Mouse (Mus musculus) leukemia stem cell, adult 10-12 weeks (primary cell): ENCODE results near the gene Hectd1. TPM values are rescaled to one million over a fixed set of nuclear protein-coding genes. Genes with fewer than 3 reads are reported as not detected.

Experiments
- polyA plus RNA-seq: library from polyadenylated mRNA; stranded (reverse); fragments of >175 nt; gene quantifications from 2 replicates; pipeline ENCODE4 v1.2.3, GENCODE M21; 2012; ENCODE audit warnings: low replicate concordance

Gene Hectd1
- polyA plus RNA-seq, result 5.8 and 11.6 TPM in 2 replicates

DNA sequence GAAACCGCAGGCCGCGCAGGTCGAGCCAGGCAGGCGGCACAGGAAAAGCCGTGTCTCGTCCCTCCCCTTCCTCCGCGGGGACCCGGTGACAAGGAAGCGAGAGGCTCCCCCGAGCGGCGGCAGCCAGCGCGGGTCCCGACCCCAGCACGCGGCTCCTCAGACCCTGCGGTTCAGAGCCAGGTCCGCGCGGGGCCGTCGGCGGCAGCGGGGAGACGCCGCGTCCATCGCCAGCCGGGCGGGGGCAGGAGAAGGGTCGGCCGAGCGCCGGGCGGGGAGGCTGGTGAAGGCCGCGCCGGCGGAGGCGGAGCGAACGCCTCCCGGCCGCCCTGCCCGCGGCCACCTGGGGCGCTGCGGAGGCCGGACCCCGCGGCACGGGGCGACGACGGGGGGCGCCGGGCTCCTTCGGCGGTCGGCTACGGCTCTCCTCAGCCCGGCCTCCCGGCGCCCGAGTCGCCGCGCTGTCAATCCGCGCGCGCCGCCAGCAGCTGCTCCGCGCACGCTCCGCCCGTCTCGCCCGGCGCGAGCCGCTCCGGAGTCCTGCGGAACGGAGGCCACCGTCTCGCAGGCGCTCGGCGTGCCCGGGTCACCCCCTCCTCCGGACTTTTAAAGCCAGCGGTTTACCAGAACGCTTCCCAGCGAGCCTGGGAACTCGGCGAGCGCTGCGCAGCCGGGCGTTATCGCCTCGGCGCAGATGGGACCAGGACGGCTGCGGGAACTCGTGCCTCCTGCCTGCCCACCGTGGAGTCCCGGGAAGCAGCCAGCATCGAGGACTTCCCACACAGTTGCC, at the start of gene Hectd1:
Hectd1 (minus strand) TSS at position 247 of the 787 bp plus-strand sequence.

Other genes starting within 250 kb of the Hectd1 start
- 0.93 and 7.8 TPM in 2 replicates for gene Coch, start 236.2 kb downstream of the Hectd1 start, polyA plus RNA-seq
- 11.6 and 13.0 TPM in 2 replicates for gene Ap4s1, start 138.5 kb downstream of the Hectd1 start, polyA plus RNA-seq
- gene Strn3, start 137.6 kb downstream of the Hectd1 start, polyA plus RNA-seq, result 21.3 and 24.3 TPM in 2 replicates
- 1.3 and 6.8 TPM in 2 replicates for gene Heatr5a, start 141.8 kb upstream of the Hectd1 start, polyA plus RNA-seq
- 0.96 and 3.0 TPM in 2 replicates for gene Dtd2, start 177.0 kb upstream of the Hectd1 start, polyA plus RNA-seq
- not detected in 2 replicates for gene Gpr33, start 198.5 kb upstream of the Hectd1 start, polyA plus RNA-seq